Mouse (Mus musculus): Measurements from ENCODE around the gene Slc25a26.

- TF ChIP-seq CTCF (IDR thresholded peaks at IDR 0.05; ENCODE audit: borderline replicate concordance, extremely low read depth, insufficient read depth, insufficient read length) (no peak), POLR2A (IDR thresholded peaks at IDR 0.05; ENCODE audit: borderline replicate concordance, extremely low read depth, insufficient read depth, insufficient read length, poor library complexity, severe bottlenecking) (no peak)
Measured at GRCm38 (mm10) chr6:94582055-94582454, 81.9 kb downstream of the Slc25a26 start.
